Mouse (Mus musculus) C2C12 (cell line): ENCODE results near the gene Swap70. TPM values are rescaled to one million over a fixed set of nuclear protein-coding genes. Genes with fewer than 3 reads are reported as not detected.
"Not testable (repeated sequence)": the region's sequence is repeated elsewhere in the genome, so short reads cannot be mapped to it uniquely, and the experiment has no call there.

Source experiments
- H3K27me3 ChIP-seq: one replicate; pipeline ENCODE4 v1.6.1; 2011; ENCODE audit not compliant: control insufficient read depth, insufficient read depth, insufficient read length
- H3K36me3 ChIP-seq: one replicate; pipeline ENCODE4 v1.6.1; 2011; ENCODE audit not compliant: control insufficient read depth, insufficient read depth
- H3K4me3 ChIP-seq: one replicate; pipeline ENCODE4 v1.5.1; 2011; ENCODE audit warnings: mild to moderate bottlenecking, control low read depth; ENCODE audit not compliant: poor library complexity, insufficient read depth, severe bottlenecking
- H3K79me2 ChIP-seq: one replicate; pipeline ENCODE4 v1.6.1; 2011; ENCODE audit not compliant: control insufficient read depth, insufficient read depth
- H3K79me3 ChIP-seq: one replicate; pipeline ENCODE4 v1.6.1; 2011; ENCODE audit warnings: low read depth, control low read depth
- H3ac ChIP-seq: one replicate; pipeline ENCODE3; 2011; ENCODE audit warnings: low read depth; ENCODE audit not compliant: control insufficient read depth, insufficient read length
- CEBPB ChIP-seq: IDR thresholded peaks from one replicate; pipeline ENCODE4 v1.6.1; 2011; ENCODE audit warnings: low read depth, mild to moderate bottlenecking, control low read depth, moderate library complexity
- CTCF ChIP-seq: IDR thresholded peaks from one replicate; pipeline ENCODE4 v1.5.1; 2011; ENCODE audit not compliant: control insufficient read depth, insufficient read depth, insufficient read length
- FOSL1 ChIP-seq: IDR thresholded peaks from one replicate; pipeline ENCODE4 v1.8.0; 2011; ENCODE audit warnings: mild to moderate bottlenecking, low read length; ENCODE audit not compliant: poor library complexity, insufficient read depth, severe bottlenecking
- MAX ChIP-seq: IDR thresholded peaks from one replicate; pipeline ENCODE4 v1.6.1; 2011; ENCODE audit warnings: mild to moderate bottlenecking, control low read depth
- MYOD1 ChIP-seq: IDR thresholded peaks from one replicate; pipeline ENCODE4 v1.6.1; 2011; ENCODE audit warnings: low read depth; ENCODE audit not compliant: control insufficient read depth, insufficient read length
- MYOG ChIP-seq: IDR thresholded peaks from one replicate; pipeline ENCODE4 v1.6.1; 2011; ENCODE audit not compliant: control insufficient read depth, insufficient read length; ENCODE audit errors: extremely low read depth
- USF1 ChIP-seq: IDR thresholded peaks from one replicate; pipeline ENCODE4 v1.6.1; 2011; ENCODE audit warnings: low read depth, mild to moderate bottlenecking, control low read depth, moderate library complexity
- polyA plus RNA-seq: library from polyadenylated mRNA; unstranded; fragments of >200 nt; fragmentation: generic; extraction: Trizol; gene quantifications from one replicate; pipeline ENCODE4 v1.2.1, GENCODE M21; 2012; ENCODE audit warnings: missing spikeins

Swap70 gene
- polyA plus RNA-seq, 1 experiment, result 16.0 TPM

DNA sequence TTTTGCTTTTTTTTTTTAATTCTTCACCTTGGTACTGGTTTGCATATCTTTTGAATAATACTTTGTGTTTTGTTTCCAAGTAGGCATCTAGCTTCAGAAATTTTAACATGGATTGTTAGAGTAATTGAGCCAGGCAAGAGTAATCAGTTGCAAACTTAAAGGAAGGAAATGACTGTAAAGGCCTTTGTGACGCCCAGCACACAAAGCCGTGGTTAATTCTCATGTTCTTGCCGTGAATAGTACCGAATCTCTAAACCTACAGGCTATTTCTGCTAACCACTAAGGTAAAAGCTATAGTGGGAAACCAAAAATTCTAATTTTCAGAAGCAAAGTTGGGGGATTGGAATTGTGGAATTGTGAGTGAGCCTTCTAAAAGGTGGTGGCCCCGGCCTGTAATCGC is 8.5 kb downstream of the Swap70 start:
- Histone ChIP-seq H3ac (no peak overlapping the region), H3K79me3 (peaks cover 8% of the 10 kb centered on the region), H3K27me3 (no peaks in the 10 kb centered on the region), H3K36me3 (peaks cover 6% of the 10 kb centered on the region), H3K79me2 (peaks cover 58% of the 10 kb centered on the region), H3K4me3 (no peak overlapping the region)
- TF ChIP-seq FOSL1 (no peak), MYOD1 (no peak), CEBPB (no peak), USF1 (no peak), CTCF (no peak), MAX (no peak), MYOG (no peak)

DNA sequence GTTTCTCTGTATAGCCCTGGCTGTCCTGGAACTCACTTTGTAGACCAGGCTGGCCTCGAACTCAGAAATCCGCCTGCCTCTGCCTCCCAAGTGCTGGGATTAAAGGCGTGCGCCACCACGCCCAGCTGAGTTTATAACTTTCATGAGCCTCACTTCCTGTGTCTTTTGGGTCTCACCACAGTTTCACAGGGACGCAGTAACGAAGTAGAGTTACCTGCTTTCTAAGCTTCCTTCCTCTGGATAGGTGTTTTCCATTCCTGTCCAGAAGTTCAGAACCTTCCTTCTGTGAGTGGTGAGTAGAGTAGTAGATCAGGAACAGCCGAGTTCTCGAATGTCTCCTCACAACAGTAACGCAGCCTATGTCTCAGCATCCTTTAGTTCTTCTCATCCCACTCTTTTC is 9.6 kb downstream of the Swap70 start:
- H3K79me2 ChIP-seq, result peaks cover 52% of the 10 kb centered on the region
- not testable (repeated sequence) for H3K27me3 ChIP-seq, H3K36me3 ChIP-seq, H3K4me3 ChIP-seq, H3K79me3 ChIP-seq, H3ac ChIP-seq

DNA sequence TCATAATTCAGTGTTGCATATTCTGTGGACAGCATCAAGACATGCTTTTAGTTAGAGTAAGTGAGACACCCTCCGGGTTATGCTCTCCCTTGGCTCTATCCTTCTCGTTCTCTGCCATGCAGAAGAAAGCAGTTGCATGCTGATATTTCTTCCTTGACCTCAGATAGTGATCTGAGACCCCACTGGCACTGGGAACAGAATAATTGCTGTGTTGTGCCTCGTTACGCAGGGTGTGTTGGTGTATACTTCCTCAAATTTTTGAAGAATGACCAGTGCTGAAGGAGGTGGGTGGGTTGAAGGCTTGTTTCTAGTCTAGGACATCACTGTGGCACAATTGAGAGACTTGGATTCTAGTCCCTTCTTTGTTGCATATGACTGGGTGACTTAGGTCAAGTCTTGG is 14.6 kb downstream of the Swap70 start:
- Histone ChIP-seq H3K79me2 (peaks cover 60% of the 10 kb centered on the region), H3K36me3 (no peaks in the 10 kb centered on the region), H3ac (no peak overlapping the region), H3K27me3 (no peaks in the 10 kb centered on the region), H3K79me3 (peaks cover 12% of the 10 kb centered on the region), H3K4me3 (no peak overlapping the region)
- TF ChIP-seq MYOG (no peak), MAX (no peak), FOSL1 (no peak), USF1 (no peak), CTCF (no peak), CEBPB (no peak), MYOD1 (no peak)

DNA sequence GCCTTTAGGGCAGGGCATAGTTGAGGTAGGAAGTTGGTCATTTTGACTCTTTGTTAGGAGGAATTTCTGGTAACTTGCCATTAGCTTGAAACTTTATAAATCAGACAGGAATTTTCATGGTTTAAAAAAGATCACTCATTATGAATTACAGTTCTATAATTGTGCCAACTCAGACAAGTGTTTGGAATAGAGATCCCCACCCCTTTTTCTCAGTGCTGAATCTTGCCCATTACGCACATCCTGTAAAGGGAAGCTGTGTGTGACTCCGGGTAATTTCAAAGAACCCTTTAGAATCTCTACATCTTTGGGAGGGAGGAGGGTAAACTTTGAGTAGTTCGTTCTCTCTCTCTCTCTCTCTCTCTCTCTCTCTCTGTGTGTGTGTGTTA is 15.9 kb downstream of the Swap70 start:
- TF ChIP-seq MYOG, result no peak
- TF ChIP-seq CTCF, result no peak
- no peak for TF ChIP-seq FOSL1
- TF ChIP-seq USF1, result no peak
- TF ChIP-seq CEBPB, result no peak
- TF ChIP-seq MAX, result no peak
- TF ChIP-seq MYOD1, result no peak
- Histone ChIP-seq H3K4me3 (no peak overlapping the region), H3K79me2 (peaks cover 59% of the 10 kb centered on the region), H3K79me3 (peaks cover 14% of the 10 kb centered on the region), H3K27me3 (no peaks in the 10 kb centered on the region), H3ac (peak overlapping the region; percentile 37), H3K36me3 (no peaks in the 10 kb centered on the region)

DNA sequence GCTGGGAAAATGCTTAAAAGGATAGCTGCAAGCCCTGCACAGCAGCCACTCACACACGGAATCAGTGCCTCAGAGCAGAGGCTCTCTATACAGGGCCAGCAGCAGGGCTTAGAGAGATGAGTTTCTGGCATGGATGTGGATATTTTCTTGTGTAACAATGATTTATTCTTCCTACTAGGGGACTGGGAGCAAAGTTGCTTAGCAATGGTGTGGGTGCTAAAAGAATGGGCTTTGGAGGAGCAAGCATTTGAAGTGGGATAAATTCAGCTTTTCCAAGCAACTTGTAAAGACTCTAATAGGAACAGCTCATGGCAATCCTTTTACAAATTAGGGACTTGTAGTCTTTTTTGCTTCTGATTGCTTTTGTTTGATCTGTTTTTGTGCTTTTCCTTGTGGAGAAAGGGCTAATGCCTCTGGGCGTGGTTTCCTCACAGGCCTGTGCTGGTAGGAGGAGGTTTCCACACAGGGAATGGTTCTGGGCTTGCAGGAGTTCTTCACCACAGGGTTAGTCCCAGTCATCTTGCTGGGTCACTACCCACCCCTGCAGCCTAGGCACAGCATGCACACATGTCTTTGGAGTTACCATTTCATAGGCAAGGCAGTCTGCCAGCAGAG is 16.4 kb downstream of the Swap70 start:
- peaks cover 64% of the 10 kb centered on the region for H3K79me2 ChIP-seq
- H3ac ChIP-seq, result peak overlapping the region; percentile 37
- no peak overlapping the region for H3K4me3 ChIP-seq
- peaks cover 15% of the 10 kb centered on the region for H3K79me3 ChIP-seq
- no peaks in the 10 kb centered on the region for H3K36me3 ChIP-seq
- no peaks in the 10 kb centered on the region for H3K27me3 ChIP-seq
- no peak for TF ChIP-seq USF1
- no peak for TF ChIP-seq MYOG
- no peak for TF ChIP-seq MYOD1
- TF ChIP-seq CTCF, result no peak
- no peak for TF ChIP-seq FOSL1
- TF ChIP-seq CEBPB, result no peak
- TF ChIP-seq MAX, result no peak

DNA sequence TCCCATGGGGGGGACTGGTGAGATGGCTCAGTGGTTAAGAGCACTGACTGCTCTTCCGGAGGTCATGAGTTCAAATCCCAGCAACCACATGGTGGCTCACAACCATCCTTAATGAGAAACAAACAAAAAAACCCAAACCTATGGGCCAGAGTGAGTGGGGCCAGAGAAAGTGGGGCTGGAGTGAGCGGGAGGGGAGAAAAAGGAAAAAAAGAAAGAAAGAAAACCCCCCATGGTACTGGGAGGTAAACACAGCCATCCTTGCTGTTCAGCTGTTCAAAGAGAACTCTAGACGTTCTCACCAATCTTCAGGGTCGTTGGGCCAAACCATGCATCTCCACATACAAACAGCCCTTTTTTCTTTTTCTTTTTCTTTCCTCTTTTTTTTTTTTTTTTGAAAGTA is 18.1 kb downstream of the Swap70 start:
- TF ChIP-seq MYOG (no peak), USF1 (no peak), MYOD1 (no peak), CEBPB (no peak), FOSL1 (no peak), MAX (no peak), CTCF (no peak)
- peaks cover 13% of the 10 kb centered on the region for H3K79me3 ChIP-seq
- H3K27me3 ChIP-seq, result no peaks in the 10 kb centered on the region
- peaks cover 54% of the 10 kb centered on the region for H3K79me2 ChIP-seq
- no peaks in the 10 kb centered on the region for H3K36me3 ChIP-seq
- no peak overlapping the region for H3ac ChIP-seq
- no peak overlapping the region for H3K4me3 ChIP-seq
